ENCODE assay signal across 8 mouse cellular contexts in the genomic region with DNA sequence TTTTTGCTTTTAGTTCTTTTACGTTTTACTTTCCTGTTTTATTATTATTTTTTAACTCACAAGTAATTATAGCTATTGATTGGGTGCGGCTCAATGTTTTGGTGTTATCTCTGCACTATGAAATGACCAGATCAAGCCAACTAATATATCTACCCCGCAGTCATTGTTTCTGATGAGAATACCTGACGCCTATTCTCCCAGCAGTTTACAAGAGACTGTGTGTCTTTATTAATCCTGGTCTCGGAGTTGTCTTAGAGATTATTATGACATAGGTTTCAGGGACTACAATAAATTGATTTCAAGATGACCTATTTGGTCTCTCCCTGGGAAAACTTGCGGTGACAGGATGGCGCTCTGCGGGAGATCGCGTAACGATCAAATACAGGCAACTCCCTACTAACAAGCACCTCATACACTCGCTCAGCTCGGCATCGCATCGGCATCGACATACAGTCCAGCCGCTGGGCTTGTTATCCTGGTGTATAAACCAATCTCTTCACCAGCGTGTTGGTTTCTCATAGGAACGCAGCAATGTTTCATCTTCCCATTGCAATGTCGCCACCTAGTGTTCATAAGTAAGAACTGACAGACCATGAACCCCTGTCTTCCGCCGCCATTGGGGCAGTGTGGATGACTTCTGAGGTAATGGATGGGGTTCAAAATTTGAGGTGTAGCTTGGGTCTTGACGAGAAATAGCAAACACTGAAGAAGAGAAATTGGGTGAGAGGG. TPM values are rescaled to one million over a fixed set of nuclear protein-coding genes. Genes with fewer than 3 reads are reported as not detected.
DNase-seq lines count a peak whose midpoint lies in the region; ATAC-seq and TF ChIP-seq lines count a peak whose summit lies in the region.

No protein-coding gene starts in this region.

- peak; percentile 90 for TF ChIP-seq CTCF in cortical plate, adult 2 months (IDR thresholded peaks at IDR 0.05; ENCODE audit: extremely low read depth, insufficient read depth, low read length)

- H3K4me3 ChIP-seq in cortical plate, adult 2 months (ENCODE audit: insufficient read depth, low read length) = no peak overlapping the region
- H3K4me3 ChIP-seq in intestine, embryonic 16.5 days (ENCODE audit: low read length) = no peak overlapping the region

- no peak for TF ChIP-seq POLR2A in cortical plate, adult 2 months (IDR thresholded peaks at IDR 0.05; ENCODE audit: extremely low read depth, insufficient read depth, low read length)

- peak overlapping the region; percentile 39; the same call in 1 of the 2 replicates for H3K4me2 ChIP-seq in intestine, embryonic 16.5 days (ENCODE audit: low read depth, low read length)

- peak; percentile 58 for ATAC-seq in intestine, embryonic 16.5 days

- 25% methylated on average over 23 of the region's 23 CpGs for WGBS in intestine, embryonic 16.5 days

- no peak overlapping the region for H3K27ac ChIP-seq in cortical plate, adult 2 months (ENCODE audit: insufficient read depth, low read length)
- no peak overlapping the region for H3K27ac ChIP-seq in intestine, embryonic 16.5 days (ENCODE audit: low read length)

- no peaks in the 10 kb centered on the region for H3K36me3 ChIP-seq in intestine, embryonic 16.5 days (ENCODE audit: control insufficient read depth, insufficient read depth, low read length)

- H3K9me3 ChIP-seq in intestine, embryonic 16.5 days (ENCODE audit: control insufficient read depth, low read length) = no peaks in the 10 kb centered on the region

- peak; percentile 61 for DNase-seq in urinary bladder, postnatal 14 days (ENCODE audit: low spot score)
- DNase-seq in urinary bladder, adult 2 months (ENCODE audit: low spot score) = no peak
- peak; percentile 42 for DNase-seq in gastrocnemius, postnatal 10 days
- peak; percentile 78 to 80 for DNase-seq in left cerebral cortex, postnatal 14 days (ENCODE audit: low spot score in 2 of 2)
- DNase-seq in mesoderm, embryonic 11.5 days (ENCODE audit: low read depth, low spot score) = peak; percentile 85
- DNase-seq in skeletal muscle tissue, adult 2 months (ENCODE audit: low read depth, low spot score) = peak; percentile 54

- no peak overlapping the region for H3K9ac ChIP-seq in intestine, embryonic 16.5 days (ENCODE audit: low read depth, low read length)

- intact Hi-C loops in left cerebral cortex, postnatal 14 days (cut with DNase I) = loop anchor here (5.0 kb wide), 3 partner anchors 72 to 273 kb away; no protein-coding TSS in a partner anchor

- H3K4me1 ChIP-seq in cortical plate, adult 2 months (ENCODE audit: control insufficient read depth, insufficient read depth, low read length) = 0 out of 2 replicates have a peak, but pooled peaks cover 3% of the 10 kb centered on the region
- peaks cover 9% of the 10 kb centered on the region for H3K4me1 ChIP-seq in intestine, embryonic 16.5 days (ENCODE audit: control insufficient read depth, insufficient read depth, low read length)

- 0 out of 2 replicates have a peak, but pooled peaks cover 2% of the 10 kb centered on the region for H3K27me3 ChIP-seq in intestine, embryonic 16.5 days (replicated peaks; ENCODE audit: control insufficient read depth, insufficient read depth, low read length)

RNA-seq across cellular contexts. Expression of a gene that starts 31.2 kb away (rescaled TPM):
- polyA plus RNA-seq in urinary bladder, adult 2 months (2012; rRNA removed) = 0.19 and 0.52 TPM in 2 replicates
- polyA plus RNA-seq in cortical plate, adult 2 months (2012; rRNA removed) = 2.2 and 4.0 TPM in 2 replicates
- under 1 TPM; 0.12 to 0.65 TPM for total RNA-seq in gastrocnemius, postnatal 10 days (2021)
- polyA plus RNA-seq in intestine, embryonic 16.5 days (2015; fragmentation: Nextera tagmentation; extraction: Ambion mirVana) = 1.1 and 1.2 TPM in 2 replicates
- total RNA-seq in left cerebral cortex, postnatal 14 days (2021) = 1 to 10 TPM; 1.3 to 2.2 TPM

RNA-seq across cellular contexts. Expression of a gene that starts 34.0 kb away (rescaled TPM):
- not detected in 2 replicates for polyA plus RNA-seq in urinary bladder, adult 2 months (2012; rRNA removed)
- 0.26 and 0.54 TPM in 2 replicates for polyA plus RNA-seq in cortical plate, adult 2 months (2012; rRNA removed)
- total RNA-seq in gastrocnemius, postnatal 10 days (2021) = not detected
- not detected in 2 replicates for polyA plus RNA-seq in intestine, embryonic 16.5 days (2015; fragmentation: Nextera tagmentation; extraction: Ambion mirVana)
- total RNA-seq in left cerebral cortex, postnatal 14 days (2021) = under 1 TPM; 0.20 to 0.23 TPM
